Mouse (Mus musculus): ENCODE measurements around the gene Rara. TPM values are rescaled to one million over a fixed set of nuclear protein-coding genes. Genes with fewer than 3 reads are reported as not detected.

Gene Rara
- polyA plus RNA-seq, 1 experiment from 2014 or later = 43.2 TPM

- Histone ChIP-seq H3K27ac (ENCODE audit: low read depth) (no peak overlapping the region), H3K4me1 (ENCODE audit: insufficient read depth) (peaks cover 14% of the 10 kb centered on the region), H3K4me2 (no peak overlapping the region), H3K9ac (no peak overlapping the region), H3K9me3 (ENCODE audit: low read depth, low read length) (no peaks in the 10 kb centered on the region; the same call in 1 of the 2 replicates), H3K27me3 (ENCODE audit: insufficient read depth, low read length) (no peaks in the 10 kb centered on the region), H3K4me3 (ENCODE audit: low read depth, low read length) (no peak overlapping the region), H3K36me3 (ENCODE audit: insufficient read depth) (peaks cover 61% of the 10 kb centered on the region)
- WGBS = 81% methylated on average over 6 of the region's 6 CpGs
- DNase-seq = no peak
- no peak for TF ChIP-seq CTCF (IDR thresholded peaks at IDR 0.05; ENCODE audit: low read depth)
- ATAC-seq (ENCODE audit: insufficient read depth) = no peak
Observed at GRCm38 (mm10) chr11:98974213-98974612, 46.6 kb downstream of the Rara start.

- Histone ChIP-seq H3K9ac (no peak overlapping the region), H3K4me3 (ENCODE audit: low read depth, low read length) (no peak overlapping the region), H3K27ac (ENCODE audit: low read depth) (no peak overlapping the region), H3K36me3 (ENCODE audit: insufficient read depth) (peaks cover 52% of the 10 kb centered on the region), H3K4me1 (ENCODE audit: insufficient read depth) (peaks cover 6% of the 10 kb centered on the region; the same call in 1 of the 2 replicates), H3K27me3 (ENCODE audit: insufficient read depth, low read length) (no peaks in the 10 kb centered on the region), H3K4me2 (no peak overlapping the region), H3K9me3 (ENCODE audit: low read depth, low read length) (no peaks in the 10 kb centered on the region; the same call in 1 of the 2 replicates)
- peak; percentile 92 for DNase-seq
- peak; percentile 84 for TF ChIP-seq CTCF (IDR thresholded peaks at IDR 0.05; ENCODE audit: low read depth)
- ATAC-seq (ENCODE audit: insufficient read depth) = no peak
- WGBS = 46% methylated on average over 5 of the region's 5 CpGs
Observed at GRCm38 (mm10) chr11:98974871-98975719, 47.5 kb downstream of the Rara start.

GRCm38 (mm10) chr11:98978526-98979148 is 51.0 kb downstream of the Rara start:
- H3K4me1 ChIP-seq (ENCODE audit: insufficient read depth) = no peaks in the 10 kb centered on the region
- no peak overlapping the region for H3K27ac ChIP-seq (ENCODE audit: low read depth)
- H3K4me2 ChIP-seq = 0 out of 2 replicates have a peak overlapping the region, but pooled peaks have one; percentile 4
- no peaks in the 10 kb centered on the region; the same call in 1 of the 2 replicates for H3K9me3 ChIP-seq (ENCODE audit: low read depth, low read length)
- no peak overlapping the region for H3K4me3 ChIP-seq (ENCODE audit: low read depth, low read length)
- peaks cover 22% of the 10 kb centered on the region for H3K27me3 ChIP-seq (ENCODE audit: insufficient read depth, low read length)
- ATAC-seq (ENCODE audit: insufficient read depth) (peak; percentile 19; the same call in 1 of the 2 replicates), DNase-seq (peak; percentile 76)
- H3K9ac ChIP-seq = no peak overlapping the region
- WGBS = 37% methylated on average over 15 of the region's 15 CpGs
- peaks cover 17% of the 10 kb centered on the region for H3K36me3 ChIP-seq (ENCODE audit: insufficient read depth)
- no peak for TF ChIP-seq CTCF (IDR thresholded peaks at IDR 0.05; ENCODE audit: low read depth)

GRCm38 (mm10) chr11:98979356-98979755 is 51.7 kb downstream of the Rara start:
- H3K9me3 ChIP-seq (ENCODE audit: low read depth, low read length) = no peaks in the 10 kb centered on the region; the same call in 1 of the 2 replicates
- H3K27ac ChIP-seq (ENCODE audit: low read depth) = no peak overlapping the region
- no peak overlapping the region for H3K4me3 ChIP-seq (ENCODE audit: low read depth, low read length)
- H3K36me3 ChIP-seq (ENCODE audit: insufficient read depth) = peaks cover 10% of the 10 kb centered on the region
- no peak for ATAC-seq (ENCODE audit: insufficient read depth)
- H3K27me3 ChIP-seq (ENCODE audit: insufficient read depth, low read length) = peaks cover 22% of the 10 kb centered on the region
- whole genome bisulfite sequencing = 64% methylated on average over 4 of the region's 5 CpGs
- no peaks in the 10 kb centered on the region for H3K4me1 ChIP-seq (ENCODE audit: insufficient read depth)
- TF ChIP-seq CTCF (IDR thresholded peaks at IDR 0.05; ENCODE audit: low read depth) = no peak
- DNase-seq = no peak
- no peak overlapping the region for H3K4me2 ChIP-seq
- no peak overlapping the region for H3K9ac ChIP-seq

- no peak for ATAC-seq (ENCODE audit: insufficient read depth)
- Histone ChIP-seq H3K27ac (ENCODE audit: low read depth) (no peak overlapping the region), H3K9me3 (ENCODE audit: low read depth, low read length) (no peaks in the 10 kb centered on the region), H3K36me3 (ENCODE audit: insufficient read depth) (no peaks in the 10 kb centered on the region), H3K9ac (peak overlapping the region; percentile 48), H3K4me1 (ENCODE audit: insufficient read depth) (no peaks in the 10 kb centered on the region), H3K4me3 (ENCODE audit: low read depth, low read length) (peak overlapping the region; percentile 57), H3K27me3 (ENCODE audit: insufficient read depth, low read length) (peaks cover 22% of the 10 kb centered on the region), H3K4me2 (peak overlapping the region; percentile 99)
- 32% methylated on average over 20 of the region's 20 CpGs for WGBS
- DNase-seq = no peak
- TF ChIP-seq CTCF (IDR thresholded peaks at IDR 0.05; ENCODE audit: low read depth) = no peak
Observed at GRCm38 (mm10) chr11:98981289-98981996, 53.8 kb downstream of the Rara start.

GRCm38 (mm10) chr11:98981997-98982772 is 54.6 kb downstream of the Rara start:
- DNase-seq = peak; percentile 84
- whole genome bisulfite sequencing = under 1% methylated on average over 94 of the region's 94 CpGs
- H3K4me2 ChIP-seq = peak overlapping the region; percentile 99
- H3K4me3 ChIP-seq (ENCODE audit: low read depth, low read length) = peak overlapping the region; percentile 57
- no peaks in the 10 kb centered on the region for H3K9me3 ChIP-seq (ENCODE audit: low read depth, low read length)
- peak; percentile 50 for ATAC-seq (ENCODE audit: insufficient read depth)
- TF ChIP-seq CTCF (IDR thresholded peaks at IDR 0.05; ENCODE audit: low read depth) = peak; percentile 80
- H3K4me1 ChIP-seq (ENCODE audit: insufficient read depth) = no peaks in the 10 kb centered on the region
- H3K27me3 ChIP-seq (ENCODE audit: insufficient read depth, low read length) = peaks cover 22% of the 10 kb centered on the region
- H3K9ac ChIP-seq = peak overlapping the region; percentile 48
- H3K36me3 ChIP-seq (ENCODE audit: insufficient read depth) = no peaks in the 10 kb centered on the region
- no peak overlapping the region for H3K27ac ChIP-seq (ENCODE audit: low read depth)

Measured in lung, embryonic 14.5 days (tissue).